Mouse (Mus musculus): ENCODE results near the gene Cpt2. TPM values are rescaled to one million over a fixed set of nuclear protein-coding genes. Genes with fewer than 3 reads are reported as not detected.

Cpt2 gene
- polyA plus RNA-seq, 1 experiment: 21.9 TPM

DNA sequence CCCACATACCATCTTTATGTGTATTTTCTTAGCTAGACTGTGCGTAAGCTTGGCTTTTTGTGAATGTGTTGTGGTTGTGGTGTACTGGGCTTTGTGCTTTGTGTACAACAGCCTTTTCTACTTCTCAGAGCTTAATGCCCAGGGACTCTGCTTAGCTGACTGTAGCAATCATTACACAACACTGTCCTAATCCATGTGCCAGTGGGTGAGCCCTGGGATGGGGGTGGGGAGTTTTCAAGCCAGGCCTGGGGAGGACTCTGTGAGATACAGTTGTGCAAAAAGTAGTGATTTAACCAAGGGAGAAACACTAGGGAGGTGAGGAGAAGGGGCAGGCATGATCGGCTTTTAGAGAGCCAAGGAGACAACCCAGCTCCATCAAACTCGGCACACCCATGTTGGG lies 23.2 kb downstream of the Cpt2 start:
- Histone ChIP-seq H3K4me1 (ENCODE audit: control insufficient read depth, insufficient read depth, insufficient read length) (no peaks in the 10 kb centered on the region), H3K36me3 (ENCODE audit: control insufficient read depth, insufficient read depth, low read length) (peaks cover 15% of the 10 kb centered on the region), H3K4me3 (ENCODE audit: extremely low read depth, insufficient read depth, insufficient read length) (no peak overlapping the region), H3K27me3 (ENCODE audit: control insufficient read depth, insufficient read depth, low read length) (no peaks in the 10 kb centered on the region), H3K27ac (ENCODE audit: insufficient read depth, low read length) (no peak overlapping the region)
- no peak for TF ChIP-seq POLR2A (IDR thresholded peaks at IDR 0.05; ENCODE audit: low read depth, low read length)
- no peak for TF ChIP-seq CTCF (IDR thresholded peaks at IDR 0.05; ENCODE audit: extremely low read depth, insufficient read depth, insufficient read length, insufficient replicate concordance)
- 97% methylated on average over 3 of the region's 3 CpGs for WGBS
- DNase-seq (ENCODE audit: low read depth in 1 of 2, low spot score in 2 of 2): no peak

DNA sequence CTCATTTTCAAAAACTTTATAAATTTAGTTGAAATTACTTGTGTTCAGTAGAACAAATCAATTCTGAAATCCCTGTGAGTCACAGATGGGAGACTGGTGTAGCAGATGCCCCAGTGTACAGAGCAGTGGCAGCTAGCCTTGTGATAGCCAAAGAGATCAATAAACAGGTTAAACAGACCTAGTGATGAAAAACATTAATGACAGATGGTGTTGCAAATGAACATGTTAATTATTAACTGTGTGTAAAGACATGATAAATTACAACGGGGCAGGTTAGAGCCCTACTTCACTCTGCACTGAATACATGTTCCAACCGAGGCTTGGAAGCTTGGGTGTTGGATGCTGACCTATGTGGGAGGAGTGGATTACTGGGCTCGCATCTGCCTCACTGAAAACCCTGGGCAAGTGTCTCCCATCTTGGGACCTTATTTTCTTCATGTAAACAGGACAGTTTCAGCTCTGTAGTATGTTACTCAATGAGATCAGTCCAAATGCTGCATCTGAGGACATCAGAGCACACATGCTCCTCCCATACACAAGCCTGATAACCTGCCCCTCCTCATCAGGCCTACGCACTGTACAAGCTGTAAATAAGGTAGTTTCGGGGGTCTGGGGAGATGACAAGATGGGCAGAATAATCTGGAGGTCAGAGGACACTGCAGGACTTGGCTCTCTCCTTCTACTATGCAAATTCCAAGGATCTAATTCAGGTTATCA lies 24.0 kb downstream of the Cpt2 start:
- Histone ChIP-seq H3K4me3 (ENCODE audit: extremely low read depth, insufficient read depth, insufficient read length) (no peak overlapping the region), H3K36me3 (ENCODE audit: control insufficient read depth, insufficient read depth, low read length) (peaks cover 17% of the 10 kb centered on the region), H3K27ac (ENCODE audit: insufficient read depth, low read length) (no peak overlapping the region), H3K27me3 (ENCODE audit: control insufficient read depth, insufficient read depth, low read length) (no peaks in the 10 kb centered on the region), H3K4me1 (ENCODE audit: control insufficient read depth, insufficient read depth, insufficient read length) (no peaks in the 10 kb centered on the region)
- TF ChIP-seq CTCF (IDR thresholded peaks at IDR 0.05; ENCODE audit: extremely low read depth, insufficient read depth, insufficient read length, insufficient replicate concordance) (no peak), POLR2A (IDR thresholded peaks at IDR 0.05; ENCODE audit: low read depth, low read length) (no peak)
- 91% methylated on average over 5 of the region's 5 CpGs for WGBS
- DNase-seq (ENCODE audit: low read depth in 1 of 2, low spot score in 2 of 2): no peak

DNA sequence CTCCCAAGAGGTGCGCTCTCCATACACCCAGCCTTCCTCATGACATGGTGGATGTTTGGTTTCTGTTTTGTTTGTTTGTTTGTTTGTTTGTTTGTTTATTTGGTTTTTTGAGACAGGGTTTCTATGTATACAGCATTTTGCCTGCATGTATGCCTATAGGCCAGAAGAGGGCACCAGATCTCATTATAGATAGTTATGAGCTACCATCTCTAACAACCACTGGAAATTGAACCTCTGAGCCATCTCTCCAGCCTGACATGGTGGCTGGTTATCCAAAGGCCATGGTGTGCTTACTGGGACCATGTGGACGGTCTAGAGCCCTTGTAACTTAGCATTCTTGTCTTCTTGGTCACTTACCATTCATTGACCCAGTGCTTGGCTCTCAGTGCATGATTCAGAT lies 30.7 kb downstream of the Cpt2 start:
- Histone ChIP-seq H3K27ac (ENCODE audit: insufficient read depth, low read length) (no peak overlapping the region), H3K4me3 (ENCODE audit: extremely low read depth, insufficient read depth, insufficient read length) (no peak overlapping the region), H3K4me1 (ENCODE audit: control insufficient read depth, insufficient read depth, insufficient read length) (peaks cover 2% of the 10 kb centered on the region; the same call in 1 of the 2 replicates), H3K27me3 (ENCODE audit: control insufficient read depth, insufficient read depth, low read length) (no peaks in the 10 kb centered on the region), H3K36me3 (ENCODE audit: control insufficient read depth, insufficient read depth, low read length) (peaks cover 13% of the 10 kb centered on the region)
- DNase-seq (ENCODE audit: low read depth in 1 of 2, low spot score in 2 of 2): no peak
- TF ChIP-seq CTCF (IDR thresholded peaks at IDR 0.05; ENCODE audit: extremely low read depth, insufficient read depth, insufficient read length, insufficient replicate concordance): no peak
- no peak for TF ChIP-seq POLR2A (IDR thresholded peaks at IDR 0.05; ENCODE audit: low read depth, low read length)
- WGBS: 87% methylated on average over 2 of the region's 2 CpGs

DNA sequence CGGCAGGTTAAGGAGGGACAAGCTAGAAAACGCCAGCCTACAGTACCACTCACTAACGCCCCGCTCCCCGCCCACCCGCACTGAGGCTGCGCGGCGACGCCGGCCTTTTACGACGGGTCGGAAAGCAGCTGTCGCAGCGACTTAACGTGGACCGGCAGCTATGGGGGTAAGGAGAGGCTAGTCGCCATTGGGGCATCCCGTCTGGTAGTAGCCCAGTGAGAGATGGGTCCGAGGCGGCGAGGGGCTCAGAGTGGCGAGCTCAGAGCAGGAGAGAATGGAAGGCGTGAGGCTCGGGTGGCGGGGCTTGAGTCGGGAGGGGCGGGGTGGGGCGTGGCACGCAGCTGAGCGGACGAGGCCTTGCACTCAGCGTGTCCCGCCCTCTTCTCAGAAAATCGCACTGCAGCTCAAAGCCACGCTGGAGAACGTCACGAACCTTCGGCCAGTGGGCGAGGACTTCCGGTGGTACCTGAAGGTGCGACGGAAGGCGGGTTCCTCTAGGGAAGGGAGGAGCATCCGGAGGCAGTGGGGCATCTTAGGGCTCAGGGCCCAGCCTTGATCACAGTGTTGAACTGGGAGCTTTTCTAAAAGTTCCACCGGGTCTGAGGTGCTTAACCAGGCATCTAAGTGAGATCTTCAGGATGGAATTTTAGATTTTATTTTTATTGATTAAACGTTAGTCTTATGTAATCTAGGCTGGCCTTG lies 33.5 kb downstream of the Cpt2 start, which contains the start of gene 0610037L13Rik:
Gene 0610037L13Rik (plus strand): TSS at position 83 of the 702 bp plus-strand sequence.
- TF ChIP-seq POLR2A (IDR thresholded peaks at IDR 0.05; ENCODE audit: low read depth, low read length) (peak; percentile 21; the same call in 1 of the 2 replicates), CTCF (IDR thresholded peaks at IDR 0.05; ENCODE audit: extremely low read depth, insufficient read depth, insufficient read length, insufficient replicate concordance) (no peak)
- peaks cover 9% of the 10 kb centered on the region for H3K36me3 ChIP-seq (ENCODE audit: control insufficient read depth, insufficient read depth, low read length)
- H3K27me3 ChIP-seq (ENCODE audit: control insufficient read depth, insufficient read depth, low read length): no peaks in the 10 kb centered on the region
- H3K27ac ChIP-seq (ENCODE audit: insufficient read depth, low read length): peak within 1 kb of the TSS; percentile 87
- H3K4me1 ChIP-seq (ENCODE audit: control insufficient read depth, insufficient read depth, insufficient read length): peaks cover 2% of the 10 kb centered on the region; the same call in 1 of the 2 replicates
- DNase-seq (ENCODE audit: low read depth in 1 of 2, low spot score in 2 of 2): peak; percentile 93 to 95
- H3K4me3 ChIP-seq (ENCODE audit: extremely low read depth, insufficient read depth, insufficient read length): peak within 1 kb of the TSS; percentile 71
- under 1% methylated on average over 47 of the region's 48 CpGs for WGBS

DNA sequence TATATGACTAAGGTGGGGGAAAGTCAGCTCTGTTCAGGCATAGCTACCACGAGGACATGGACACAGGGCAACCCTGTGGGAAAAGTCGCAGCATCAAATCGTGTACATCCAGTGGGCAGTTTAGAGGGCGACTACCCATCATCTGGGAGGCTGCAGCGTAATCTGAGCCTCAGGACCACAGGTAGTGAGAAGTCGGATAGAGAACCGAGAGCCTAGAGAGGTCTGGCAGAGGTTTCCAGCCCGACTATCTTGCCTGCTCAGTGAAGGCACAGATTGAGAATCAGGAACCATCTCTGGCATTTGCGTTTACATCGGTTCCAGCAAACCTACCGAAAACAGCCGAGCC lies 34.1 kb downstream of the Cpt2 start:
- peak overlapping the region; percentile 71 for H3K4me3 ChIP-seq (ENCODE audit: extremely low read depth, insufficient read depth, insufficient read length)
- WGBS: 1% methylated on average over 12 of the region's 12 CpGs
- peaks cover 9% of the 10 kb centered on the region for H3K36me3 ChIP-seq (ENCODE audit: control insufficient read depth, insufficient read depth, low read length)
- H3K4me1 ChIP-seq (ENCODE audit: control insufficient read depth, insufficient read depth, insufficient read length): peaks cover 2% of the 10 kb centered on the region; the same call in 1 of the 2 replicates
- peak overlapping the region; percentile 58 for H3K27ac ChIP-seq (ENCODE audit: insufficient read depth, low read length)
- TF ChIP-seq POLR2A (IDR thresholded peaks at IDR 0.05; ENCODE audit: low read depth, low read length) (no peak), CTCF (IDR thresholded peaks at IDR 0.05; ENCODE audit: extremely low read depth, insufficient read depth, insufficient read length, insufficient replicate concordance) (no peak)
- no peaks in the 10 kb centered on the region for H3K27me3 ChIP-seq (ENCODE audit: control insufficient read depth, insufficient read depth, low read length)
- DNase-seq (ENCODE audit: low read depth in 1 of 2, low spot score in 2 of 2): peak in 1 of 2 experiments; percentile 11

DNA sequence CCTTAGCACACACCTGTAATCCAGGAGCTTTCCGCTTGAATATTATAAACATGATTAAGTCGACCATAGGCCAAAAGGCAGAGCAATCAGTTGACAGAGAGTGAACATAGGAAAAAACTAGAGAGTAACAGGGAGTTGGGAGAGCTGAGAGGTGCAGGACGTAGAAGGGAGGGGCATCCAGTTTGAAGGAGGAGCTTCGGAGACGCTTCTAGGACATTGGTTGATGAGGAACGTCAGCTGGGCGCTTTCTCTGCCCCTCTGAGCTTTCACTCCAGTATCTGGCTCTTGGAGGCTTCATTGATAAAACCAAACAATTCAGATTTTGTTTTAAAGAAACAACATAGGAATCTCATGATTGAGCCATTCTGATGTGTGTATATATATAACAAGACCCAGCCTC lies 37.0 kb downstream of the Cpt2 start:
- no peak for DNase-seq (ENCODE audit: low read depth in 1 of 2, low spot score in 2 of 2)
- WGBS: 94% methylated on average over 7 of the region's 7 CpGs
- H3K27me3 ChIP-seq (ENCODE audit: control insufficient read depth, insufficient read depth, low read length): no peaks in the 10 kb centered on the region
- H3K27ac ChIP-seq (ENCODE audit: insufficient read depth, low read length): no peak overlapping the region
- no peak for TF ChIP-seq CTCF (IDR thresholded peaks at IDR 0.05; ENCODE audit: extremely low read depth, insufficient read depth, insufficient read length, insufficient replicate concordance)
- TF ChIP-seq POLR2A (IDR thresholded peaks at IDR 0.05; ENCODE audit: low read depth, low read length): no peak
- no peak overlapping the region for H3K4me3 ChIP-seq (ENCODE audit: extremely low read depth, insufficient read depth, insufficient read length)
- H3K4me1 ChIP-seq (ENCODE audit: control insufficient read depth, insufficient read depth, insufficient read length): peaks cover 2% of the 10 kb centered on the region; the same call in 1 of the 2 replicates
- peaks cover 16% of the 10 kb centered on the region for H3K36me3 ChIP-seq (ENCODE audit: control insufficient read depth, insufficient read depth, low read length)
